Mouse (Mus musculus) heart, postnatal 0 days (tissue): Measurements from ENCODE around the gene Eppin. TPM values are rescaled to one million over a fixed set of nuclear protein-coding genes. Genes with fewer than 3 reads are reported as not detected.

Experiments
- ATAC-seq: fragments of 200-750 bp; cut with Nextera tagmentation; 2 replicates; pipeline ENCODE4 v1.8.0; 2017; ENCODE audit warnings: low read depth, moderate number of reproducible peaks, moderate library complexity; ENCODE audit not compliant: insufficient read depth
- DNase-seq: peaks from one replicate; pipeline ENCODE4 v3.0.0-alpha.2; 2016; ENCODE audit warnings: low spot score
- H3K27ac ChIP-seq: fragments of 300-500 bp; sonication (generic); 2 replicates; pipeline ENCODE4 v1.5.1; 2014; ENCODE audit warnings: low read depth, mild to moderate bottlenecking
- H3K27me3 ChIP-seq: fragments of 300-500 bp; sonication (generic); 2 replicates; pipeline ENCODE4 v1.6.1; 2014; ENCODE audit warnings: low read length, mixed read lengths; ENCODE audit not compliant: control insufficient read depth, insufficient read depth
- H3K36me3 ChIP-seq: fragments of 300-500 bp; sonication (generic); replicated peaks from 2 replicates; pipeline ENCODE4 v1.6.1; 2014; ENCODE audit warnings: low read length, mixed read lengths; ENCODE audit not compliant: control insufficient read depth, insufficient read depth
- H3K4me1 ChIP-seq: fragments of 300-500 bp; sonication (generic); 2 replicates; pipeline ENCODE4 v1.6.1; 2014; ENCODE audit warnings: antibody characterized with exemption; ENCODE audit not compliant: control insufficient read depth, insufficient read depth
- H3K4me2 ChIP-seq: fragments of 300-500 bp; sonication (generic); 2 replicates; pipeline ENCODE4 v1.6.1; 2014; ENCODE audit warnings: low read depth, mild to moderate bottlenecking, low read length, moderate library complexity
- H3K4me3 ChIP-seq: fragments of 300-500 bp; sonication (generic); 2 replicates; pipeline ENCODE4 v1.5.1; 2014; ENCODE audit warnings: low read depth, low read length
- H3K9ac ChIP-seq: fragments of 300-500 bp; sonication (generic); replicated peaks from 2 replicates; pipeline ENCODE4 v1.6.1; 2014; ENCODE audit warnings: low read depth, low read length, mixed read lengths
- H3K9me3 ChIP-seq: fragments of 300-500 bp; sonication (generic); replicated peaks from 2 replicates; pipeline ENCODE4 v1.6.1; 2016; ENCODE audit warnings: low read length; ENCODE audit not compliant: control insufficient read depth
- CTCF ChIP-seq: IDR thresholded peaks from 2 replicates; pipeline ENCODE4 v1.5.1; 2016; ENCODE audit warnings: antibody characterized with exemption, control low read depth, low read depth
- EP300 ChIP-seq: IDR thresholded peaks from 2 replicates; pipeline ENCODE4 v1.6.1; 2016; ENCODE audit warnings: antibody characterized with exemption, low read depth
- WGBS: fragments of 180-500 bp; shearing (Covaris S2); extraction: QIAGEN DNeasy Blood & Tissue Kit; methylation state at CpG from one replicate; pipeline ENCODE4 v1.1.7; 2014; 5-methylcytosine and 5-hydroxymethylcytosine counted together
- polyA plus RNA-seq: library from polyadenylated mRNA; unstranded; fragments of >200 nt; fragmentation: Nextera tagmentation; extraction: Ambion mirVana; gene quantifications from 2 replicates; pipeline ENCODE4 v1.2.1, GENCODE M21; 2015
- total RNA-seq: library from RNA; depleted of rRNA; stranded (reverse); fragments of >200 nt; gene quantifications from 2 replicates; pipeline ENCODE4 v1.2.3, GENCODE M21; 2014; ENCODE audit warnings: low replicate concordance

Gene Eppin
- total and polyA plus RNA-seq, 2 experiments from 2014 or later: not detected

GRCm38 (mm10) chr2:164558426-164558825 lies 35.0 kb downstream of the Eppin start:
- DNase-seq: no peak
- no peak overlapping the region for H3K4me2 ChIP-seq
- WGBS: 74% methylated on average over 8 of the region's 8 CpGs

DNA sequence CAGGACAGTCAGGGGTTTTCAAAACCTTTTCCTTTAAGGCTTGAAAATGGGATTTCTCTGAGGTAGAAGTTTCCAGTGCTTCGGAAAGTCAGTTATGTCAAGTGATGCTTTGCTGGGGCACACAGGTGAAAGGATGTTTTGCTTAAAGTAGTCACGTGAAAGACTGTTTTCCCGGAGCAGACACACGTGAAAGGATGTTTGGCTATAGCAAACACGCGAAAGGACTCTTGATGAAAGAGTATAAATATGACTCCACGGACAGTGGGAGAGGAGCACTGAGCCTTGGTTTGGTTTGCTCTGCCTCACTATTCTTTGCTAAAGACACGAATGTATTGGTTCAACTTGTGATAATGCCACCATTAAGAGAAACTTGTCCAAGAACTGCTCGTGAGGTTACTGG lies 41.9 kb downstream of the Eppin start:
- DNase-seq: no peak
- Histone ChIP-seq H3K36me3 (no peaks in the 10 kb centered on the region), H3K9ac (no peak overlapping the region), H3K9me3 (no peaks in the 10 kb centered on the region), H3K4me2 (no peak overlapping the region), H3K27me3 (0 out of 2 replicates have a peak, but pooled peaks cover 11% of the 10 kb centered on the region), H3K27ac (no peak overlapping the region), H3K4me3 (no peak overlapping the region), H3K4me1 (no peaks in the 10 kb centered on the region)
- TF ChIP-seq EP300 (no peak), CTCF (no peak)
- WGBS: 78% methylated on average over 9 of the region's 9 CpGs
- ATAC-seq: no peak

More at GRCm38 (mm10) chr2:164558426-164558825, 35.0 kb downstream of the Eppin start:
- no peak overlapping the region for H3K4me3 ChIP-seq
- no peaks in the 10 kb centered on the region for H3K9me3 ChIP-seq
- TF ChIP-seq CTCF: no peak
- TF ChIP-seq EP300: no peak
- 0 out of 2 replicates have a peak, but pooled peaks cover 6% of the 10 kb centered on the region for H3K4me1 ChIP-seq
- no peak overlapping the region for H3K9ac ChIP-seq
- no peaks in the 10 kb centered on the region for H3K36me3 ChIP-seq
- H3K27ac ChIP-seq: no peak overlapping the region
- peaks cover 13% of the 10 kb centered on the region for H3K27me3 ChIP-seq
- no peak for ATAC-seq

DNA sequence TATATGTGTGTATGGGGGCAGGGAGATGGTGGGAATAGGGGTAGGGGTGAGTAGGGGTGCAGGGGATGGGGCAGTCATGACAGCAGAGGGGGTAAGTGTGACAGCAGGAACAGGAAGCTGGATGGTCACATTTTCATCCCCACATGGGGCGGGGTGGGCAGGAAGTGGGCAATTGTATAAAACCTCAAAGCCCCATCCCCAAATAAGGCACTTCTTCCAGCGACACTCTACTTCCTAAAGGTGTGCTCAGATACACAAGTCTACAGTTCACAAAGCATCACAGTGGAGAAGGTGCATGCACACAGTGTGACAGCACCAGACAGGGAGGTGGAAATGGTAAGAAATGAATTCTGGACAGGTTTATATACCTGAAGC lies 42.5 kb downstream of the Eppin start:
- ATAC-seq (no peak), DNase-seq (no peak)
- H3K27ac ChIP-seq: no peak overlapping the region
- H3K9ac ChIP-seq: no peak overlapping the region
- H3K4me2 ChIP-seq: no peak overlapping the region
- H3K27me3 ChIP-seq: 0 out of 2 replicates have a peak, but pooled peaks cover 11% of the 10 kb centered on the region
- H3K36me3 ChIP-seq: no peaks in the 10 kb centered on the region
- no peaks in the 10 kb centered on the region for H3K4me1 ChIP-seq
- no peak for TF ChIP-seq CTCF
- no peak for TF ChIP-seq EP300
- 47% methylated on average over 2 of the region's 2 CpGs for WGBS
- H3K9me3 ChIP-seq: no peaks in the 10 kb centered on the region
- H3K4me3 ChIP-seq: no peak overlapping the region

DNA sequence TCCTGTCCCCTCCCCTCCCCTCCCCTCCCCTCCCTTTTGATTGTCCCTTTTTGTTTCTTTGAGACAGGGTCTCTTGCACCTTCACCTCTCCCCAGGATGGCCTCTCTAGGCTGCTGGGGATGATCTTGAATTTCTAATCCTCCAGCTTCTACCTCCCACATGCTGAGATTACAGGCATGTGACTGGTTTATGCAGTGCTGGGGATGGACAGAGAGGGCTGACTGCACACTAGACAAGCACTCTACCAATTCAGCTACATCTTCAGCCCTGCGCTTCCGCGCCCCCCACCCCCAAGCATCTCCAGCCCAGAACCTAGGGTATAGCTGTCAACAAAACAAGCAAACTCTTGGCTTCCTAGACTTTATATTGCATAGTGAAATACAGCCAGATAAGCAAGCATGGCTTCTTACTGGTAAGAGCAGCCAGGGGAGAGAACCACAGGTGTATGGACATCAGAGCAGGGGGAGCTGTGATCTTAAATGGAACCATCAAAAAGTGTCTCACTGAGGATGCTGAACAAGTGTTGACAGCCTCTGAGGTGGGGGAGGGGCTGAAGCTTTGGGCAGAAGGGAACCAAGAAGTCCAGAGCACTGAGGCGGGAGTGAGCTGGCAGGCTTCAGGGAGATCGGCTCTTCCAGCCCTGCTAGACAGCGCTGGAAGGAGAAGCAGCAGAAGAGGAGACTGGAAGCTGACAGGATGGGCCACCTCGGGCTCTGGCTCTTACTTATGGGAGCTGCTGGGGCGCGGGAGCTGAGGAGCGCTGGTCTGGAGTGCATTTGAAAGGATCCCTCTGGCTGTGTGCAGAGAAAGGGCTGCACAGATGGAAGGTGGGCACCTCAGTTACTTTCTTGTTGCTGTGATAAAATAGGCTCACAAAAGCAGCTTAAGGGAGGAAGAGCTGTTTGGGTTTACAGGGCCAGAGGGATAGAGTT lies 43.2 kb downstream of the Eppin start:
- 18% methylated on average over 10 of the region's 10 CpGs for WGBS
- Histone ChIP-seq H3K9ac (no peak overlapping the region), H3K4me3 (no peak overlapping the region)

GRCm38 (mm10) chr2:164549338-164549737 lies 44.1 kb downstream of the Eppin start:
- H3K9me3 ChIP-seq: no peaks in the 10 kb centered on the region
- H3K4me1 ChIP-seq: no peaks in the 10 kb centered on the region
- TF ChIP-seq EP300 (no peak), CTCF (no peak)
- no peak for DNase-seq
- H3K4me2 ChIP-seq: no peak overlapping the region
- no peaks in the 10 kb centered on the region for H3K36me3 ChIP-seq
- no peak overlapping the region for H3K27ac ChIP-seq
- WGBS: 33% methylated on average over 4 of the region's 4 CpGs
- H3K27me3 ChIP-seq: 0 out of 2 replicates have a peak, but pooled peaks cover 11% of the 10 kb centered on the region
- H3K9ac ChIP-seq: no peak overlapping the region
- no peak overlapping the region for H3K4me3 ChIP-seq
- no peak for ATAC-seq

More for the DNA sequence above, 43.2 kb downstream of the Eppin start:
- Histone ChIP-seq H3K36me3 (no peaks in the 10 kb centered on the region), H3K27me3 (0 out of 2 replicates have a peak, but pooled peaks cover 11% of the 10 kb centered on the region), H3K4me2 (no peak overlapping the region), H3K9me3 (no peaks in the 10 kb centered on the region), H3K27ac (no peak overlapping the region), H3K4me1 (no peaks in the 10 kb centered on the region)
- DNase-seq (no peak), ATAC-seq (no peak)
- TF ChIP-seq EP300 (no peak), CTCF (no peak)
